Mouse (Mus musculus): ENCODE measurements around the gene Ndufc2. TPM values are rescaled to one million over a fixed set of nuclear protein-coding genes. Genes with fewer than 3 reads are reported as not detected.
"Not testable (repeated sequence)": the region's sequence is repeated elsewhere in the genome, so short reads cannot be mapped to it uniquely, and the experiment has no call there.

The Ndufc2 gene
- total RNA-seq, 2 experiments from 2014 or later: 297 to 299 TPM

- intact Hi-C loops (cut with DNase I): loop anchor here (10.0 kb wide), 1 partner anchor 124 kb away; no protein-coding TSS in a partner anchor
- no peak for DNase-seq
Observed at GRCm38 (mm10) chr7:97420958-97421651, 21.3 kb downstream of the Ndufc2 start.

DNA sequence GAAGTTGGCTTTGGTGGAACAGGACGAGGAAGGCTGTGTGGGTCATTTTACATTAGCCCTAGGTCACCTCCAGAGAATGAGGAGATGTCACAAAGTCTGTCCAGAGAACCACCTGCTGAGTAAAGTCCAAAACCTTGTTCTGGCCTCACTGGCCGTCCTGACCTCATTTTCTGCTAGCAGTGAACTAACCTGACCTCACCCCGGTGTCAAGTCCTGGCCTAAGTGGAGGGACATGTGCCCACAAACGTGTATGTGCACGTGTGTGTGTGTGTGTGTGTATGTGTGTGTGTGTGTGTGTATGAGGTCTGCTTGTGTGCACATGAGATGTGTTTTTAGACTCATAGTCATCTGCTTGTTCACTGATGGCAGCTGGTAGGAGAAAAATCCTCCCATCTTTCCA is 24.0 kb downstream of the Ndufc2 start:
- intact Hi-C loops (cut with DNase I): loop anchor here (10.0 kb wide), 1 partner anchor 121 kb away; no protein-coding TSS in a partner anchor
- no peak for DNase-seq

GRCm38 (mm10) chr7:97424621-97425245 is 24.9 kb downstream of the Ndufc2 start:
- peak; percentile 79 to 87 for DNase-seq
- intact Hi-C loops (cut with DNase I): loop anchor here (5.0 to 10.0 kb wide), 2 partner anchors 53 to 120 kb away; no protein-coding TSS in a partner anchor

DNA sequence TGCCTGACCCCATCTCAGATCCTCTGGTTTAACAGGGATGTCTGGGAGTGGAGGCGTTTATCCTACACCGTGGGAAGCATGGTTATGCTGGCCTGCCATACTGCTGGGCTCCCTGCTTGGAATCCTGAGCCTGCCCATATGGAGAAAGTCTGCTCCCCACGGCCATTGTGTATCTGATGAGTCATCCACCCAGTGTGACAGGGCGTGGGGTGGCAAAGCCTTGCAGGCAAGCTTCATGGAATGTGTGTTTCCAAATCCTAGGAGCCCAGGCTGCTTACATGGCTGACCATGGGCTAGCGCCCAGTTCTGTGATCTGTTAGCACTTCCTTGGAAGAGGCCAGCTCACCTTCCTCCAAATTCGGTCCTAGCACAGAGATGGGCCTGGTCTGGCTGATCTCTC is 26.8 kb downstream of the Ndufc2 start:
- intact Hi-C loops (cut with DNase I): loop anchor here (2.0 to 10.0 kb wide), 4 partner anchors 51 to 252 kb away; partner anchors contain the start of genes Aamdc and Rsf1
- no peak for DNase-seq

- intact Hi-C loops (cut with DNase I): loop anchor here (2.0 to 10.0 kb wide), 4 partner anchors 50 to 252 kb away; partner anchors contain the start of genes Aamdc and Rsf1
- DNase-seq: no peak
Observed at GRCm38 (mm10) chr7:97427296-97427695, 27.5 kb downstream of the Ndufc2 start.

GRCm38 (mm10) chr7:97427778-97428420 is 28.1 kb downstream of the Ndufc2 start:
- no peak for DNase-seq

DNA sequence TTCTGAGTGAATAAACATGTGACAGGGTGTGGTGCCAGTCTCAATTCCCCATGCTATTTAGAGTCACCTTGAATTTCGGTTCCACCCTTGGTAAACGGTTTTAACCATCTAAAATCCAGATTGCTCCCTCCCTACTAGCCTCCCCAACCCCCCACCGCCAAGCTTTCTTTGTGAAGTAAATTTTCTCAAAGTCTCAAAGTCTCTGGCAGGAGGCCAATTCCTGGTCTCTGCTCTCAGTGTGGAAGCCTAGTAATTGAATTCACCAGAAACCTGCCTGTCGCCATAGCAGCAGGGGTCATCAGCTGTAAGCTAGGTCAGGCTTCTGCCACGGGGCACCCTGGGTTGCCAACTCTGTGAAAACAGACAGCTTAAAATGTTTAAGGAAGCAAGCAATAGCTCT is 29.9 kb downstream of the Ndufc2 start:
- no peak for DNase-seq
- intact Hi-C loops (cut with DNase I): loop anchor here (5.0 to 10.0 kb wide), 2 partner anchors 48 to 115 kb away; no protein-coding TSS in a partner anchor

More at GRCm38 (mm10) chr7:97427778-97428420, 28.1 kb downstream of the Ndufc2 start:
- intact Hi-C loops (cut with DNase I): loop anchor here (2.0 to 10.0 kb wide), 4 partner anchors 49 to 251 kb away; partner anchors contain the start of genes Aamdc and Rsf1

- DNase-seq; intact Hi-C loops (cut with DNase I): not testable (repeated sequence)
Observed at GRCm38 (mm10) chr7:97433517-97433916, 33.7 kb downstream of the Ndufc2 start.

- intact Hi-C loops (cut with DNase I): no loop called here
- DNase-seq: no peak
Observed at GRCm38 (mm10) chr7:97434517-97434916, 34.7 kb downstream of the Ndufc2 start.

DNA sequence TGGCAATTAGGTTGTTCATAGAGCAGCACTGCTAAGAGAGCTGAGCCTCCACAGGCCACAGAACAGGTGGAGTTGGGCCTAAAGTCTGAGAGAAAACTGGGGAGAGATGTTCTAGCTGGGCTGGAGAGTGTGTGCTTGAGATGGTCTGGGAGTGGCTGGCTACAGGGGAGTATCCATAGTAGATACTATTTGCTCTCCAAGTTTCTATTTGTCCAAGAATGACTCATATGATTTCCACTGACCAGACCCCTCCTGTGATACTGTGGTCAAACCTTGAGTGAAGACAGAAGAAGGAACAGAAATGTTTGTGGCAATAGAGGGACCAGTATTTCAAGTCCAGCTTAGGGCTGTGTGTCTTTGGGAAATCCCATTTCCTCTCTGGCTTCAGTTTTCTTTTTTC is 39.2 kb downstream of the Ndufc2 start:
- DNase-seq: no peak
- intact Hi-C loops (cut with DNase I): no loop called here

DNA sequence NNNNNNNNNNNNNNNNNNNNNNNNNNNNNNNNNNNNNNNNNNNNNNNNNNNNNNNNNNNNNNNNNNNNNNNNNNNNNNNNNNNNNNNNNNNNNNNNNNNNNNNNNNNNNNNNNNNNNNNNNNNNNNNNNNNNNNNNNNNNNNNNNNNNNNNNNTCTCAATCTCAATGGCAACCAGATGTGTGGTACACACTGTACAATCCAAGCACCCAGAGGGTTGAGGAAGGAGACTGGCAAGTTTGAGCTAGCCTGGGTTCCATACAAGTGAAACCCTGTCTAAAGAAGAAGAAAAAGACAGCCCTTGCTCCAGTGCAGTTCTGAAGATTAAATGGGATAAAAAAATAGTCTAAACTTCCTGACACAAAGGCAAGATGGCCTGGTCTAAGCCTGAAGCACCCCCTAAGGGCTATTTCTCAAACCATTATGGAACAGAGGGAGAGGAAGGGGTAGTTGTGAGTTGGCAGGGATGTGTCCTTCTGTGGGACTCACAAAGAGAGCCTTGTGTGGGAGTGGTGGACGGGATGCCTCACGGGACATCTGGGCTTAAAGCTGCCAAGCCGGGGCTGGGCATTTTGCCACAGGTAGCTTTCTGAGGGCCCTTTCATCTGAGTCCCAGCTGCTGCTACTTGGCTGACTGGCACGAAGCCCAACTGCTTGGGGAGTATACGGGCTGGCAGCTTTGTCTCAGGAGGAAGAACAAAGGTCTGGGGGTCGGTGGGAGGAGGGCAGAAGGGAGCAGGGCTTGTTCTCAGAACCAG is 46.5 kb downstream of the Ndufc2 start:
- intact Hi-C loops (cut with DNase I): no loop called here
- DNase-seq: peak; percentile 43 to 54

- intact Hi-C loops (cut with DNase I): no loop called here
- no peak for DNase-seq
Observed at GRCm38 (mm10) chr7:97447050-97447531, 47.3 kb downstream of the Ndufc2 start.

- intact Hi-C loops (cut with DNase I); DNase-seq: not testable (repeated sequence)
Observed at GRCm38 (mm10) chr7:97451023-97451422, 51.2 kb downstream of the Ndufc2 start, which contains the start of gene Kctd14. Kctd14 (plus strand) TSS chr7:97451323.

- no peak for DNase-seq
- intact Hi-C loops (cut with DNase I): no loop called here
Observed at GRCm38 (mm10) chr7:97452196-97452595, 52.4 kb downstream of the Ndufc2 start.

GRCm38 (mm10) chr7:97453141-97453921 is 53.5 kb downstream of the Ndufc2 start:
- intact Hi-C loops (cut with DNase I): no loop called here
- DNase-seq: no peak

- intact Hi-C loops (cut with DNase I): no loop called here
Observed at GRCm38 (mm10) chr7:97454795-97455194, 55.0 kb downstream of the Ndufc2 start.

GRCm38 (mm10) chr7:97455577-97455976 is 55.8 kb downstream of the Ndufc2 start:
- intact Hi-C loops (cut with DNase I): no loop called here
- DNase-seq: no peak

More at GRCm38 (mm10) chr7:97454795-97455194, 55.0 kb downstream of the Ndufc2 start:
- no peak for DNase-seq
